In the genomic region with DNA sequence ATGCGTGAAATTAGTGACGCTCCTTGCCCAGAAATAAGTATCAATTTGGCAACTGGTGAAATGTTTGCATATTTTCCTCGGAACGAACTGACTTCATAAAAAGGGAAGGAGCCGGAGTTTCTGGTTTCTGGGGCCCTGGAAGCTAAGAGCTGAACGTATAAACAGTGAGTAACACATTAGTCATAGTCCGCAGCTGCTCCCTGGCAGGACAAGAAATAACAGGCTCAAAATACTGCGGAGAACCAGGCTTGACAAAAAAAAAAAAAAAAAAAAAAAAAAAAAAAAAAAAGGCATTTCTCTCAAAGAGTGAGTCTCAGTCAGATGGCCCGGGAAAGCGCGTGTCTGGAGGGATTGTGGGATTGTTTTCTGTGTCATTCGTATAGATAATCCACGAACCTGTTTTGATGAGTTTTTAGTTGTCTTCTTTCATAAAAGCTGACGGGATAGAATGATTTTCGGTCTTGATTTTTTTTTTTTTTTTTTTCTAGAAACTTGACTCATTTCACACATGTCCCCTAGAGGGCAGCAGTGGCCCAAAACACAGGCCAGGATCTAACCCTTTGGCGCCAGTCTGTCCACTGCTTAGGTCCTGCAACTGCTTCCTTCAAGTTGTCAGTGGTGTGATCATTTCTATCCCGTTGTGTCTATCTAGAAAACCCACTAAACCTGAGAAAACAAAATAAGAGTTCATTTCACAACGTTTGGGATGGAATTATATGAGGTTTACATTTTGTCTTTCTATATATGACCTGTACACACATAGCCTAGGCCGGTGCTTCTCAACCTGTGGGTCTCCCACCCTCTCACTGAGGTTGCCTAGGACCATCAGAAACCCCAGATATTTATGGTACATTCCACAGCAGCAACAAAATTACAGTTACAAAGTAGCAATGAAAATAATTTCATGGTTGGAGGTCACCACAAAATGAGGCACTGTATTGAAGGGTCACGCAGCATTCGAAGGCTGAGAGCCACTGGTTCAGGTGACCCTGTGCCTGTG, we compare ENCODE assay signal across 8 mouse cellular contexts. TPM values are rescaled to one million over a fixed set of nuclear protein-coding genes. Genes with fewer than 3 reads are reported as not detected.
DNase-seq lines count a peak whose midpoint lies in the region; ATAC-seq and TF ChIP-seq lines count a peak whose summit lies in the region.

No protein-coding gene starts in this region.

- DNase-seq in MEL (ENCODE audit: low read depth, low spot score) = peak; percentile 23
- peak; percentile 67 to 68 for DNase-seq in cerebellum, adult 2 months
- peak; percentile 38 to 80 for DNase-seq in frontal cortex, adult 2 months (ENCODE audit: extremely low spot score in 1 of 2, low spot score in 1 of 2)
- DNase-seq in hindbrain, embryonic 10.5 days (ENCODE audit: low spot score) = peak; percentile 59
- DNase-seq in layer of hippocampus, adult 9-11 months = peak; percentile 68
- DNase-seq in ovary, postnatal 10 days (ENCODE audit: low spot score) = peak; percentile 39
- peak; percentile 38 for DNase-seq in urinary bladder, adult 2 months (ENCODE audit: low spot score)

- ATAC-seq in lung, embryonic 16.5 days (ENCODE audit: low read depth) = peak; percentile 88

- no peak overlapping the region for H3K9ac ChIP-seq in MEL (ENCODE audit: control insufficient read depth, low read depth, low read length, poor library complexity, severe bottlenecking)
- peak overlapping the region; percentile 50; the same call in 1 of the 2 replicates for H3K9ac ChIP-seq in lung, embryonic 16.5 days (ENCODE audit: low read length)

- no peaks in the 10 kb centered on the region for H3K36me3 ChIP-seq in MEL (ENCODE audit: control insufficient read depth in 1 of 2, insufficient read depth in 2 of 2, low read length in 2 of 2)
- no peaks in the 10 kb centered on the region for H3K36me3 ChIP-seq in hindbrain, embryonic 10.5 days
- H3K36me3 ChIP-seq in lung, embryonic 16.5 days (ENCODE audit: control insufficient read depth, insufficient read depth, low read length) = no peaks in the 10 kb centered on the region

- H3K4me3 ChIP-seq in MEL (ENCODE audit: control insufficient read depth in 1 of 2, insufficient read depth in 1 of 2, low read depth in 2 of 2, low read length in 2 of 2) = no peak overlapping the region
- H3K4me3 ChIP-seq in cerebellum, adult 2 months (replicated peaks; ENCODE audit: insufficient read depth, low read depth, low read length) = peak overlapping the region; percentile 60
- peak overlapping the region; percentile 40 for H3K4me3 ChIP-seq in hindbrain, embryonic 10.5 days
- peak overlapping the region; percentile 50 for H3K4me3 ChIP-seq in lung, embryonic 16.5 days (ENCODE audit: low read length)

- no peaks in the 10 kb centered on the region for H3K27me3 ChIP-seq in MEL (ENCODE audit: control insufficient read depth in 1 of 2, insufficient read depth in 2 of 2, low read length in 2 of 2)
- no peaks in the 10 kb centered on the region for H3K27me3 ChIP-seq in cerebellum, adult 2 months (ENCODE audit: control insufficient read depth, insufficient read depth, low read length)
- H3K27me3 ChIP-seq in hindbrain, embryonic 10.5 days (ENCODE audit: insufficient read depth, poor library complexity, severe bottlenecking) = no peaks in the 10 kb centered on the region
- H3K27me3 ChIP-seq in lung, embryonic 16.5 days (ENCODE audit: control insufficient read depth, insufficient read depth, low read depth, low read length) = no peaks in the 10 kb centered on the region

- H3K4me1 ChIP-seq in MEL (ENCODE audit: control insufficient read depth in 1 of 2, insufficient read depth in 2 of 2, low read length in 2 of 2) = no peaks in the 10 kb centered on the region
- H3K4me1 ChIP-seq in cerebellum, adult 2 months (ENCODE audit: control insufficient read depth, insufficient read depth, low read length) = no peaks in the 10 kb centered on the region
- H3K4me1 ChIP-seq in hindbrain, embryonic 10.5 days (replicated peaks) = no peaks in the 10 kb centered on the region
- peaks cover 3% of the 10 kb centered on the region for H3K4me1 ChIP-seq in lung, embryonic 16.5 days (replicated peaks; ENCODE audit: control insufficient read depth, insufficient read depth, low read length)

- peak overlapping the region; percentile 57 for H3K4me2 ChIP-seq in lung, embryonic 16.5 days (ENCODE audit: low read depth, low read length)

- no peak for TF ChIP-seq POLR2A in MEL (IDR thresholded peaks at IDR 0.05; ENCODE audit: control insufficient read depth in 1 of 2, insufficient read depth in 1 of 2, low read depth in 1 of 2, low read length in 2 of 2, poor library complexity in 1 of 2)
- TF ChIP-seq POLR2A in cerebellum, adult 2 months (IDR thresholded peaks at IDR 0.05; ENCODE audit: borderline replicate concordance, insufficient read depth, low read length) = no peak

- peak; percentile 28; the same call in 1 of the 2 replicates for TF ChIP-seq RAD21 in MEL (IDR thresholded peaks at IDR 0.05; ENCODE audit: low read depth, low read length)

- H3K79me2 ChIP-seq in MEL (ENCODE audit: control insufficient read depth, insufficient read depth, low read length, poor library complexity) = no peaks in the 10 kb centered on the region

- no peak for TF ChIP-seq EP300 in MEL (IDR thresholded peaks at IDR 0.05; ENCODE audit: low read depth in 1 of 2, low read length in 2 of 2)

- no peak overlapping the region for H3K27ac ChIP-seq in MEL (ENCODE audit: control insufficient read depth, low read depth, low read length)
- no peak overlapping the region for H3K27ac ChIP-seq in cerebellum, adult 2 months (ENCODE audit: insufficient read depth, low read length)
- no peak overlapping the region for H3K27ac ChIP-seq in hindbrain, embryonic 10.5 days
- peak overlapping the region; percentile 78 for H3K27ac ChIP-seq in lung, embryonic 16.5 days (ENCODE audit: low read length)

- 15% methylated on average over 21 of the region's 21 CpGs for WGBS in cerebellum, adult 2 months
- WGBS in hindbrain, embryonic 10.5 days = 35% methylated on average over 21 of the region's 21 CpGs
- 15% methylated on average over 21 of the region's 21 CpGs for WGBS in lung, embryonic 16.5 days

- peak in 2 of 3 experiments; percentile 41 to 55; a peak in 5 of 6 replicates for TF ChIP-seq CTCF in MEL (IDR thresholded peaks at IDR 0.05 in 2 of 3, conservative IDR thresholded peaks at IDR 0.05 in 1 of 3; ENCODE audit: control insufficient read depth in 1 of 3, insufficient read depth in 1 of 3, low read depth in 2 of 3, low read length in 3 of 3, poor library complexity in 1 of 3, severe bottlenecking in 1 of 3)
- peak; percentile 68; the same call in 1 of the 2 replicates for TF ChIP-seq CTCF in cerebellum, adult 2 months (IDR thresholded peaks at IDR 0.05; ENCODE audit: borderline replicate concordance, insufficient read depth, low read depth, low read length)

- H3K9me3 ChIP-seq in MEL (replicated peaks; ENCODE audit: insufficient read depth, low read length) = no peaks in the 10 kb centered on the region
- H3K9me3 ChIP-seq in hindbrain, embryonic 10.5 days = no peaks in the 10 kb centered on the region
- H3K9me3 ChIP-seq in lung, embryonic 16.5 days (ENCODE audit: control insufficient read depth, low read length) = no peaks in the 10 kb centered on the region

TF ChIP-seq in MEL, 35 proteins besides CTCF, POLR2A, EP300 and RAD21:
- TF ChIP-seq MEF2A (IDR thresholded peaks at IDR 0.05; ENCODE audit: extremely low read depth, insufficient replicate concordance, low read depth, low read length, poor library complexity, severe bottlenecking) (no peak), ZKSCAN1 (IDR thresholded peaks at IDR 0.05; ENCODE audit: low read depth, low read length) (no peak), NELFE (IDR thresholded peaks at IDR 0.05; ENCODE audit: low read depth, low read length) (no peak), GATA1 (IDR thresholded peaks at IDR 0.05; ENCODE audit: low read depth, low read length) (no peak), ZNF384 (IDR thresholded peaks at IDR 0.05; ENCODE audit: low read depth, low read length) (peak; percentile 89), SMC3 (IDR thresholded peaks at IDR 0.05; ENCODE audit: low read depth, low read length) (peak; percentile 15; the same call in 1 of the 2 replicates), TCF12 (IDR thresholded peaks at IDR 0.05; ENCODE audit: low read depth, low read length) (no peak), HCFC1 (IDR thresholded peaks at IDR 0.05; ENCODE audit: low read depth, low read length) (no peak)

RNA-seq across cellular contexts. Expression of gene A930033H14Rik, which starts 26.7 kb away (rescaled TPM):
- not detected in 2 replicates for total RNA-seq in MEL (2012; rRNA removed)
- polyA plus RNA-seq in MEL (2012; ENCODE audit: insufficient read depth in 1 of 2, insufficient read length in 2 of 2, low read depth in 1 of 2, low replicate concordance in 2 of 2, missing spikeins in 1 of 2) = not detected
- 0.92 and 1.0 TPM in 2 replicates for polyA plus RNA-seq in cerebellum, adult 2 months (2012; rRNA removed)
- 1.7 and 1.8 TPM in 2 replicates for polyA plus RNA-seq in frontal cortex, adult 2 months (2012; rRNA removed)
- polyA plus RNA-seq in hindbrain, embryonic 10.5 days (2016; fragmentation: Nextera tagmentation; extraction: Ambion mirVana) = 0.81 and 0.96 TPM in 2 replicates
- 1.2 and 1.5 TPM in 2 replicates for polyA plus RNA-seq in lung, embryonic 16.5 days (2015; fragmentation: Nextera tagmentation; extraction: Ambion mirVana)
- 2.5 TPM in 2 replicates for polyA plus RNA-seq in urinary bladder, adult 2 months (2012; rRNA removed)

RNA-seq across cellular contexts. Expression of gene Rhobtb1, which starts 35.0 kb away (rescaled TPM):
- not detected in 2 replicates for total RNA-seq in MEL (2012; rRNA removed)
- polyA plus RNA-seq in MEL (2012; ENCODE audit: insufficient read depth in 1 of 2, insufficient read length in 2 of 2, low read depth in 1 of 2, low replicate concordance in 2 of 2, missing spikeins in 1 of 2) = not detected
- polyA plus RNA-seq in cerebellum, adult 2 months (2012; rRNA removed) = 2.6 and 2.8 TPM in 2 replicates
- polyA plus RNA-seq in frontal cortex, adult 2 months (2012; rRNA removed) = 4.0 and 4.1 TPM in 2 replicates
- polyA plus RNA-seq in hindbrain, embryonic 10.5 days (2016; fragmentation: Nextera tagmentation; extraction: Ambion mirVana) = 12.8 and 15.0 TPM in 2 replicates
- 12.9 and 15.2 TPM in 2 replicates for polyA plus RNA-seq in lung, embryonic 16.5 days (2015; fragmentation: Nextera tagmentation; extraction: Ambion mirVana)
- polyA plus RNA-seq in urinary bladder, adult 2 months (2012; rRNA removed) = 14.0 and 20.8 TPM in 2 replicates

Comparison
In these comparisons a context has a peak if more than half of its experiments do, and no peak if none do; other contexts are left out.
1. H3K4me3 ChIP-seq: peak in cerebellum, adult 2 months (single experiment), hindbrain, embryonic 10.5 days (single experiment) and lung, embryonic 16.5 days (single experiment); none in MEL (0 of 2).
2. Peak in every context shown above with its lines, with median percentiles within 50 percentile points of each other: DNase-seq.